Mouse (Mus musculus): Measurements from ENCODE around the gene Atf6. TPM values are rescaled to one million over a fixed set of nuclear protein-coding genes. Genes with fewer than 3 reads are reported as not detected.

Atf6 gene
- polyA plus RNA-seq, 1 experiment: 23.7 TPM

GRCm38 (mm10) chr1:170709969-170710368 is 157.6 kb downstream of the Atf6 start:
- no peak for TF ChIP-seq EP300 (IDR thresholded peaks at IDR 0.05; ENCODE audit: insufficient read depth, low read depth, low read length)
- no peak for TF ChIP-seq POLR2A (IDR thresholded peaks at IDR 0.05; ENCODE audit: insufficient read depth, low read length)

DNA sequence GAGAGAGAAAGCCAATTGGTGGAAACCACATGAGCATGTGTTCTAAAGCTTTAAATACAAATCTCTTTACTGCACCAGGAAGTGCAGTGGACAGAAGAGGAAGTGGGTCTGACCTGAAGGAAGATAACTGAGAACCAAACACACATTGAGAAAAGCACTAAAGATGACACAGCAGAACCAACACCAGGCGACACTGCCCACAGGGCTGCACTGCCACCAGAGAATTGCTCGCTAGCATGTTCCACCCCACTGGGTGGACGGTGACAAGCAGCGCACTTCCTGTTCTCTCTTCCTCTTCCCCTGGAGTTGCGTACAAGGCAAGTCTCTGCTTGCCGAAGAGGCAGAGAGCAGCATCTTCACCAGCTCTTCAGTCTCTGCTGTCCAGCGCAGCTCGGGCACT is 158.1 kb downstream of the Atf6 start:
- Histone ChIP-seq H3K9ac (ENCODE audit: low read depth, poor library complexity, severe bottlenecking) (no peak overlapping the region), H3K27ac (ENCODE audit: insufficient read depth, low read length) (no peak overlapping the region), H3K4me1 (ENCODE audit: control insufficient read depth, insufficient read depth, low read length) (no peaks in the 10 kb centered on the region), H3K9me3 (replicated peaks; ENCODE audit: control insufficient read depth, insufficient read depth, low read length, poor library complexity, severe bottlenecking) (no peaks in the 10 kb centered on the region), H3K4me3 (ENCODE audit: low read depth, low read length) (no peak overlapping the region), H3K36me3 (ENCODE audit: control insufficient read depth, insufficient read depth, low read length, poor library complexity, severe bottlenecking) (no peaks in the 10 kb centered on the region), H3K27me3 (ENCODE audit: control insufficient read depth, insufficient read depth, low read length, poor library complexity, severe bottlenecking) (no peaks in the 10 kb centered on the region)
- TF ChIP-seq POLR2A (IDR thresholded peaks at IDR 0.05; ENCODE audit: insufficient read depth, low read length) (no peak), EP300 (IDR thresholded peaks at IDR 0.05; ENCODE audit: insufficient read depth, low read depth, low read length) (no peak), CTCF (IDR thresholded peaks at IDR 0.05; ENCODE audit: low read depth, low read length) (no peak)

More at GRCm38 (mm10) chr1:170709969-170710368, 157.6 kb downstream of the Atf6 start:
- H3K4me3 ChIP-seq (ENCODE audit: low read depth, low read length): no peak overlapping the region
- no peak overlapping the region for H3K9ac ChIP-seq (ENCODE audit: low read depth, poor library complexity, severe bottlenecking)
- no peak overlapping the region for H3K27ac ChIP-seq (ENCODE audit: insufficient read depth, low read length)
- H3K27me3 ChIP-seq (ENCODE audit: control insufficient read depth, insufficient read depth, low read length, poor library complexity, severe bottlenecking): no peaks in the 10 kb centered on the region
- H3K4me1 ChIP-seq (ENCODE audit: control insufficient read depth, insufficient read depth, low read length): no peaks in the 10 kb centered on the region
- H3K36me3 ChIP-seq (ENCODE audit: control insufficient read depth, insufficient read depth, low read length, poor library complexity, severe bottlenecking): no peaks in the 10 kb centered on the region
- H3K9me3 ChIP-seq (replicated peaks; ENCODE audit: control insufficient read depth, insufficient read depth, low read length, poor library complexity, severe bottlenecking): no peaks in the 10 kb centered on the region

DNA sequence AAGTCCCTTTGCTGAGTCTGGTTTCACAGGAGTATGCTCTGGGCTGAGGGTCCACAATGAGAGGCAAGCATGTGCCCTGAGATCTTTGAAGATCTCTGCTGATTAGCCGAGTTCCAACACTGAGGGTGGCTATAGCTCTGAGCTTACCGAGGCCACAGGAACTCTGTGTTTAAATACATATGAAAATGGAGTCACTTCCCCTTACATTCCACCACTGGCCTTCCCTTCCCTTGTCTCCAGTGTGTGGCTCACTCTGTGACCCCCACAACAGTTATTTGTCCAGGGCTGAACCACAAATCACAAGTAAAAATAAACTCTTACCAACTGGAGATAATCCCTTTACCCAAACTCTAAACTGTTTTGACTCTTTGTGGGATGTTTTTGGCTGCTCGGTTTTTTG is 158.5 kb downstream of the Atf6 start:
- H3K4me1 ChIP-seq (ENCODE audit: control insufficient read depth, insufficient read depth, low read length): no peaks in the 10 kb centered on the region
- TF ChIP-seq POLR2A (IDR thresholded peaks at IDR 0.05; ENCODE audit: insufficient read depth, low read length) (no peak), CTCF (IDR thresholded peaks at IDR 0.05; ENCODE audit: low read depth, low read length) (no peak), EP300 (IDR thresholded peaks at IDR 0.05; ENCODE audit: insufficient read depth, low read depth, low read length) (no peak)
- no peaks in the 10 kb centered on the region for H3K9me3 ChIP-seq (replicated peaks; ENCODE audit: control insufficient read depth, insufficient read depth, low read length, poor library complexity, severe bottlenecking)
- no peak overlapping the region for H3K4me3 ChIP-seq (ENCODE audit: low read depth, low read length)
- no peak overlapping the region for H3K27ac ChIP-seq (ENCODE audit: insufficient read depth, low read length)
- H3K27me3 ChIP-seq (ENCODE audit: control insufficient read depth, insufficient read depth, low read length, poor library complexity, severe bottlenecking): no peaks in the 10 kb centered on the region
- H3K36me3 ChIP-seq (ENCODE audit: control insufficient read depth, insufficient read depth, low read length, poor library complexity, severe bottlenecking): no peaks in the 10 kb centered on the region
- H3K9ac ChIP-seq (ENCODE audit: low read depth, poor library complexity, severe bottlenecking): no peak overlapping the region

DNA sequence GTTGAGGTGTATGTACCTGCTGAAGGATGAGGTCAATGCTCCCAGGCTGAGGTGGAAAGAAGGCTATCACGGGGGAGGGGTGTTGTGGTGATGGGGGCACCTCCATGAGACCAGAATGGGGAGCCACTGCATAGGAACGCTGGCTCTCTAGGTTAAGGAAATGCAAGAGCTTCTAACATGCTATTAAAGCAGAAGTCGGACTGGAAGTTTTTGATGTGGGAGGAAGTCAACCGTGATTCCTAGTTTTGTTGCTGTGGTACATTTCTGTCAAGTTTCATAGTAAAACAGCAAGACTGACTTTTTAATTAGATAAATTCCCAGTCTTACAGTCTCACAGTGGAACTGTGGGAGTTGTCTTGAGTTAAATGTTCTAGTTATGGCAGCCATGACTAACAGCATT is 161.5 kb downstream of the Atf6 start:
- no peaks in the 10 kb centered on the region for H3K9me3 ChIP-seq (replicated peaks; ENCODE audit: control insufficient read depth, insufficient read depth, low read length, poor library complexity, severe bottlenecking)
- H3K4me1 ChIP-seq (ENCODE audit: control insufficient read depth, insufficient read depth, low read length): no peaks in the 10 kb centered on the region
- no peaks in the 10 kb centered on the region for H3K36me3 ChIP-seq (ENCODE audit: control insufficient read depth, insufficient read depth, low read length, poor library complexity, severe bottlenecking)
- no peak for TF ChIP-seq EP300 (IDR thresholded peaks at IDR 0.05; ENCODE audit: insufficient read depth, low read depth, low read length)
- no peak for TF ChIP-seq POLR2A (IDR thresholded peaks at IDR 0.05; ENCODE audit: insufficient read depth, low read length)
- TF ChIP-seq CTCF (IDR thresholded peaks at IDR 0.05; ENCODE audit: low read depth, low read length): no peak
- H3K27ac ChIP-seq (ENCODE audit: insufficient read depth, low read length): no peak overlapping the region
- no peaks in the 10 kb centered on the region for H3K27me3 ChIP-seq (ENCODE audit: control insufficient read depth, insufficient read depth, low read length, poor library complexity, severe bottlenecking)
- no peak overlapping the region for H3K9ac ChIP-seq (ENCODE audit: low read depth, poor library complexity, severe bottlenecking)
- H3K4me3 ChIP-seq (ENCODE audit: low read depth, low read length): no peak overlapping the region

DNA sequence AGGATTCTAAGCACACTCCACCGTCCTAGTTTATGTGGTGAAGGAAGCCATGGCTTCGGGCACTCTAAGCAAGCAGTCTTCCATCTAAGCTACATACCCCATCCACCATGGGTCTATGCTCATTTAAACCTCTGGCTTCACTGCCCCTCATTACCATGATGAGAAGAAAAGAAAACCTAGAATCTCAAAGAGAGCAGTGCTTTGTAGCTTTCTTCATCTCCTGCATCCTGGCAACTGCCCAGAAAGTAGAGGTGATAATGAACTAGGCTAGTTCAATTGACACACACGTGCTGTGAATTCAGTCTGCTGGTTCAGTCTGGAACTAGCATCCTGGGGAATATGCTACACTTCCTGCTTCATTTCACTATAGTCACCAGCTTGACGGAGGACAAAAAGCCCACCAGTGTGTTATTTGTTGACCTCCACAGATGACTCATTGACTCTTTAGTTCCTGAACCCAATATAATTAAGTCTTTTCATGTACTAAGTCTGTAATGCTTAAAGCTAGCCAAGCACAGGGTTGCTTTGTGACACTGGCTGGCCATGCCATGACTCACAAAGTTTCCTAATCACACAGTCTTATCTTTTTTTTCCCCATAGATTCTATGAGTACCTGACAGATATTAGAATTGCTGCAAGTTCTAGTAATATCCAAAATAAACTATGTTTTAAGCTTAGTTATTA is 162.5 kb downstream of the Atf6 start:
- H3K27me3 ChIP-seq (ENCODE audit: control insufficient read depth, insufficient read depth, low read length, poor library complexity, severe bottlenecking): no peaks in the 10 kb centered on the region
- no peaks in the 10 kb centered on the region for H3K9me3 ChIP-seq (replicated peaks; ENCODE audit: control insufficient read depth, insufficient read depth, low read length, poor library complexity, severe bottlenecking)
- no peak for TF ChIP-seq EP300 (IDR thresholded peaks at IDR 0.05; ENCODE audit: insufficient read depth, low read depth, low read length)
- H3K4me3 ChIP-seq (ENCODE audit: low read depth, low read length): no peak overlapping the region
- H3K36me3 ChIP-seq (ENCODE audit: control insufficient read depth, insufficient read depth, low read length, poor library complexity, severe bottlenecking): no peaks in the 10 kb centered on the region
- H3K4me1 ChIP-seq (ENCODE audit: control insufficient read depth, insufficient read depth, low read length): no peaks in the 10 kb centered on the region
- H3K27ac ChIP-seq (ENCODE audit: insufficient read depth, low read length): no peak overlapping the region
- no peak overlapping the region for H3K9ac ChIP-seq (ENCODE audit: low read depth, poor library complexity, severe bottlenecking)

DNA sequence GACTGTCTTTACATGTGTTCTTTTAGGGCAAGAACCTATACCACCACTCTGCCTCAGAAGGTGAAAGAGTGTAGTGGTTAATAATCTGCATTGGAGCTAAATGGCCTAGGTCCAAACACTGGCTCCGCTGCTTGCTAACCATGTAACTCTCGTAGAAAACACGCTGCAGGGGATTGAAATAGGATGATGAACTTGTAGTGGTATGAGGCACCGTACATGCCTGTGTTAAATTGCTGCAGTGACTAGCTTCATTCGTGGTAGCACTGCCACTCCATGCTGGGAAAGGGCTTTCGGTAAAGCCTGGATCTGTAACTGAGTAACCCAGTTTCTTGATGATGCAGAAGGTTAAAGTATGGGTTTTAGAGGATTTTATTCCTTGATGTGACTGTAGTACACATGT is 163.5 kb downstream of the Atf6 start:
- Histone ChIP-seq H3K36me3 (ENCODE audit: control insufficient read depth, insufficient read depth, low read length, poor library complexity, severe bottlenecking) (no peaks in the 10 kb centered on the region), H3K27me3 (ENCODE audit: control insufficient read depth, insufficient read depth, low read length, poor library complexity, severe bottlenecking) (no peaks in the 10 kb centered on the region), H3K4me3 (ENCODE audit: low read depth, low read length) (no peak overlapping the region), H3K27ac (ENCODE audit: insufficient read depth, low read length) (no peak overlapping the region), H3K9me3 (replicated peaks; ENCODE audit: control insufficient read depth, insufficient read depth, low read length, poor library complexity, severe bottlenecking) (no peaks in the 10 kb centered on the region), H3K9ac (ENCODE audit: low read depth, poor library complexity, severe bottlenecking) (no peak overlapping the region), H3K4me1 (ENCODE audit: control insufficient read depth, insufficient read depth, low read length) (no peaks in the 10 kb centered on the region)
- TF ChIP-seq EP300 (IDR thresholded peaks at IDR 0.05; ENCODE audit: insufficient read depth, low read depth, low read length): no peak
- no peak for TF ChIP-seq CTCF (IDR thresholded peaks at IDR 0.05; ENCODE audit: low read depth, low read length)
- no peak for TF ChIP-seq POLR2A (IDR thresholded peaks at IDR 0.05; ENCODE audit: insufficient read depth, low read length)
